Mouse (Mus musculus) cortical plate, adult 2 months (tissue): ENCODE data around the gene Lsamp. TPM values are rescaled to one million over a fixed set of nuclear protein-coding genes. Genes with fewer than 3 reads are reported as not detected.

Source experiments
- H3K27ac ChIP-seq: fragments of 200-500 bp; 2 replicates; pipeline ENCODE4 v1.5.1; 2012; ENCODE audit warnings: low read length, control low read depth, inconsistent platforms; ENCODE audit not compliant: insufficient read depth
- H3K4me1 ChIP-seq: fragments of 200-500 bp; 2 replicates; pipeline ENCODE4 v1.6.1; 2011; ENCODE audit warnings: low read length; ENCODE audit not compliant: control insufficient read depth, insufficient read depth
- H3K4me3 ChIP-seq: fragments of 200-500 bp; 2 replicates; pipeline ENCODE4 v1.5.1; 2011; ENCODE audit warnings: mild to moderate bottlenecking, low read length, control low read depth; ENCODE audit not compliant: insufficient read depth
- CTCF ChIP-seq: fragments of 200-500 bp; IDR thresholded peaks from 2 replicates; pipeline ENCODE4 v1.5.1; 2011; ENCODE audit warnings: mild to moderate bottlenecking, control low read depth, low read length; ENCODE audit not compliant: insufficient read depth; ENCODE audit errors: extremely low read depth
- POLR2A ChIP-seq: fragments of 200-500 bp; IDR thresholded peaks from 2 replicates; pipeline ENCODE4 v1.6.1; 2011; ENCODE audit warnings: mild to moderate bottlenecking, low read length, control low read depth; ENCODE audit not compliant: insufficient read depth; ENCODE audit errors: extremely low read depth
- polyA plus RNA-seq: library from polyadenylated mRNA; depleted of rRNA; stranded (reverse); fragments of >200 nt; gene quantifications from 2 replicates; pipeline ENCODE4 v1.2.3, GENCODE M21; 2012

Lsamp gene
- polyA plus RNA-seq, 1 experiment: 99.8 TPM

DNA sequence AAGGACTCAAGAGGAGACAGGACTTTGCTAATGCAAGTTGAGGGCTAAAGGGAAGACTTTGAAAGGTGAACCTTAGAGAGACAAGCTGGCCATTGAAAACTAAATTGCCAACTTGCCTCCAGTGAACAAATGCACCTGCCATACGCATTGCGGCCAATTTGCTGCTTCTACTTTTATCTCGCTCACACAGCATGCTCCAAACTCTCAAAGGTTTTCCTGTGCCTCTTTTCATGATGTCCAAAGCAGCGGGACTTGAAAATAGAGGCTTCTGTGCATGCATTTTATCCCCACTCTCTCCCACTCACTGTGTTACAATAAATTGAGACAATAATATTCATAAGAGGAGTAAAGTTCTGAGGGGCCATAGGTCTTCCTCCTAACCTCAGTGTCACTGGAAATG lies 1945.4 kb downstream of the Lsamp start:
- H3K4me1 ChIP-seq: no peaks in the 10 kb centered on the region; the same call in 1 of the 2 replicates
- H3K27ac ChIP-seq: no peak overlapping the region
- TF ChIP-seq CTCF: no peak
- TF ChIP-seq POLR2A: no peak
- no peak overlapping the region for H3K4me3 ChIP-seq

- no peak overlapping the region for H3K4me3 ChIP-seq
- TF ChIP-seq CTCF (no peak), POLR2A (no peak)
- no peak overlapping the region for H3K27ac ChIP-seq
- H3K4me1 ChIP-seq: peaks cover 4% of the 10 kb centered on the region
Measured at GRCm38 (mm10) chr16:41935701-41936100, 1951.5 kb downstream of the Lsamp start.

DNA sequence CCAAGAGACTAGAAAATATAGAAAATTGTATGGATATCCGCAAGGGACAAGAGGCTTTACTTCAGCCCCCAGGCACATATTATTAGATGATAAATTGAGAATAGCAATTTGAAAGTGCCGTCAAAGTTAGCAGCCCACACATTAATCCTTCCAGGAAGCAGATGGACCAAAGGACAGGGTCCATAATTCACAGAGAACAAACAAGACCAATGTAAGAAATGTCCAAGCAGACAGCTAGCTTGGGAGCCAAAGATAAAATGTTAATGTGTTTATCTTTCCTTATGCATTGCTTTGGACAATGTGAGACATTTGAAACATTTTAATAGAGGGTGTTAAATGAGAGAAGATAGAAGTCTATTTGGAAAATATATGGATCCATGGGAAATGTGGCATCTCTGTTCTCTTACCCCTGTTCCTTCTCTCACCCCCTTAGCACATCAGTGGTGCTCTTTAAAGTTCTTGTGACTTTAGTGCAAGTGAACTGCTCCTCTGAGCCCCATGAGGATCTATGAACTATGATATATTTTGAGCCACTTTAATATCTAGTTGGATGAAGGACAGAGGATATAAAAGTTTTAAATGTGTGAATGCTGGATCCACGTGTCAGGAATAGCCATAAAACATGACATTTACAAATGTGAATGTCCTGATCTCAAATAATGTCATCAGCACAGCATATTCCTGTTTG lies 1952.9 kb downstream of the Lsamp start:
- TF ChIP-seq POLR2A: no peak
- TF ChIP-seq CTCF: no peak
- Histone ChIP-seq H3K4me3 (no peak overlapping the region), H3K4me1 (peaks cover 4% of the 10 kb centered on the region), H3K27ac (no peak overlapping the region)

- Histone ChIP-seq H3K4me1 (peaks cover 4% of the 10 kb centered on the region), H3K4me3 (no peak overlapping the region), H3K27ac (no peak overlapping the region)
- TF ChIP-seq POLR2A (no peak), CTCF (no peak)
Measured at GRCm38 (mm10) chr16:41937596-41937990, 1953.4 kb downstream of the Lsamp start.

GRCm38 (mm10) chr16:41938258-41938657 lies 1954.1 kb downstream of the Lsamp start:
- Histone ChIP-seq H3K27ac (0 out of 2 replicates have a peak overlapping the region, but pooled peaks have one; percentile 51), H3K4me1 (peaks cover 4% of the 10 kb centered on the region), H3K4me3 (no peak overlapping the region)
- TF ChIP-seq POLR2A (no peak), CTCF (no peak)

DNA sequence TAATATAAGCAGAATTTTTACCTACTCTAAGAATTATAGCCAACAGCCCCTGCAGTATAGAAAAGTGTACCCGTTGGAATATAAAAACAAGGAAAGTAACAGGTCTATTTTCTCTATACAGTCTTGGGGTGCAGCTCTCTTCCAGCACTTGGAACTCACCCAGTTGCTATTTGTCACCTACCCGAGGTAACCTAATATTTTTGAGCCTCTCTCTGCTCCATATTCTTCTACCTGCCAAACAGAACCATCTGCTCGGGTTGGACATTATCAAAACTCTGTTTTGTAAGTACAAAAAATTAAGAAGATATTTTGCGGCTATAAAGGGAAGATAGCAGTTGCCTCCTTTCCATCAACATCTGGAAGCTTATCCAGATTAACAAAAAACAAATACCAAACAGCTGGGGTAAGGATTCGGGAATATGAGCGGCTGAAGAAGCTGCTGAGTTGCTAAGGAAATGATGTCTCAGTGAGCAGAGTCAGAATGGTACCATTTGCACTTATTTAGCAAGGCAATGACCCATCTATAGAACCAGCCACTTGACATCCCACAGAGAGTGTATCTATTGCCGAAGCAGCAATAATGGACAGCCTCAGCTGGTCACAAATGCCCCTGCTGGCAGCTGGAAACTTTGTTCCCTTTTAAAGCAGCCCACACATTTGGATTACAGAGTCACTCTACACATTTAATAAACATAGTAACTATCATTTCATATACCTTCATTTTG lies 1957.6 kb downstream of the Lsamp start:
- no peak for TF ChIP-seq CTCF
- TF ChIP-seq POLR2A: no peak
- no peak overlapping the region for H3K27ac ChIP-seq

DNA sequence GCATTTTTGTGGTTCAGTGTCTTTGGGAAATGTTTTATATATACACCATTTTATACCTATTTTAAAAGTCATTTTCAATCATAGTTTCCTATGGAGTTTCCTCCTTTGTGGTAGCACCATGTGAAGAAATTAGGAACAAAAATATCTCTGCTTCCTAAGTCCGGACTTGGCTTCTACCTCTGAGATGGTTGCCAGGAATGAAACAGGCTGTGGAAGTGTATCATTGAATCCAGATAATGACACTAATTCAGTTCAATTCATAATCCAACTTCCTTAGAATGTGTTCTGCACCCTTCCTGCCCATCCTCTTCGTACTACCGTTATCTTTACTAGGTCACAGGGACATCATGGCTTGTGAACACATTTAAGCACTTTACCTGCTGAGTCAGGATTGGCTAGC lies 1973.7 kb downstream of the Lsamp start:
- TF ChIP-seq POLR2A (no peak), CTCF (no peak)
- Histone ChIP-seq H3K4me3 (no peak overlapping the region), H3K27ac (no peak overlapping the region), H3K4me1 (no peaks in the 10 kb centered on the region)

More for the DNA sequence above, 1957.6 kb downstream of the Lsamp start:
- Histone ChIP-seq H3K4me3 (no peak overlapping the region), H3K4me1 (peaks cover 4% of the 10 kb centered on the region)

DNA sequence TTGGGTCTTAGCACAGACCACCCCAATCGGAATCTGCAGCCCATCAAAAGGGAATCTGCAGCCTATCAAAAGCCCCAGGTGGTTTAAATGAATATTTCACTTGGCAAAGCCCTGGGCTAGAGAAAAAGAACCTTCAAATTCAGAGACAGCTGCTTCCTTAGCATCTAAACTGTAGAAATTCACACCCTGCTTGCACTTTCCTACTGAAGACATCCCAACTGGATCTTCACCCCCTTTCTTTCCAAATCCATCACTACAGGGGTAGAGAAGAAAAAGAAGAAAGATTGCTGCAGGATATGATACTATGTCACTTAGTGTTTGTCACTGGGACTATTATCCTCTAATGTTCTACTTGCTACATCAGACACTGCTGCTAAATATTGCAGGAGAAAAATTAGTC lies 1981.5 kb downstream of the Lsamp start:
- Histone ChIP-seq H3K4me3 (no peak overlapping the region), H3K27ac (no peak overlapping the region), H3K4me1 (no peaks in the 10 kb centered on the region)
- TF ChIP-seq CTCF (no peak), POLR2A (no peak)

- Histone ChIP-seq H3K4me3 (no peak overlapping the region), H3K27ac (no peak overlapping the region), H3K4me1 (no peaks in the 10 kb centered on the region)
- TF ChIP-seq CTCF (no peak), POLR2A (no peak)
Measured at GRCm38 (mm10) chr16:41969215-41969614, 1985.1 kb downstream of the Lsamp start.
